Mouse (Mus musculus) MEL (cell line): ENCODE measurements at regions not wholly inside any gene's neighbourhood (a gene's known extent, or its start where the extent isn't known, plus 50 kb on each side); places are given as distances from the start of the nearest gene placed in this dataset.

Source experiments
- CTCF ChIP-seq, 3 experiments: IDR thresholded peaks in 2 of 3; conservative IDR thresholded peaks in 1 of 3; 2 replicates each; pipeline ENCODE4 v1.5.1; 2011 to 2012; ENCODE audit warnings: low read length in 3 of 3, low read depth in 2 of 3, mild to moderate bottlenecking in 2 of 3, improper control_type of control experiment in 1 of 3, inconsistent platforms in 1 of 3, mixed read lengths in 1 of 3, moderate library complexity in 1 of 3; ENCODE audit not compliant: control insufficient read depth in 1 of 3, insufficient read depth in 1 of 3, poor library complexity in 1 of 3, severe bottlenecking in 1 of 3
- EP300 ChIP-seq, 2 experiments: IDR thresholded peaks; 2 replicates each; pipeline ENCODE4 v1.6.1; 2011; ENCODE audit warnings: improper control_type of control experiment in 2 of 2, low read length in 2 of 2, low read depth in 1 of 2, mild to moderate bottlenecking in 1 of 2
- MAFK ChIP-seq: IDR thresholded peaks from 2 replicates; pipeline ENCODE4 v1.6.1; 2011; ENCODE audit warnings: low read depth, mild to moderate bottlenecking, low read length, improper control_type of control experiment, borderline replicate concordance
- MAZ ChIP-seq: IDR thresholded peaks from 2 replicates; pipeline ENCODE4 v1.6.1; 2012; ENCODE audit warnings: low read depth, mild to moderate bottlenecking, inconsistent platforms, low read length, improper control_type of control experiment
- POLR2A ChIP-seq, 2 experiments: IDR thresholded peaks; 2 replicates each; pipeline ENCODE4 v1.6.1; 2011 to 2012; ENCODE audit warnings: low read length in 2 of 2, mild to moderate bottlenecking in 2 of 2, control low read depth in 1 of 2, improper control_type of control experiment in 1 of 2, low read depth in 1 of 2, moderate library complexity in 1 of 2; ENCODE audit not compliant: control insufficient read depth in 1 of 2, insufficient read depth in 1 of 2, poor library complexity in 1 of 2
- USF2 ChIP-seq, 2 experiments: IDR thresholded peaks; 2 replicates each; pipeline ENCODE4 v1.6.1; 2011 to 2012; ENCODE audit warnings: improper control_type of control experiment in 2 of 2, low read length in 2 of 2, borderline replicate concordance in 1 of 2, inconsistent platforms in 1 of 2, low read depth in 1 of 2, mild to moderate bottlenecking in 1 of 2; ENCODE audit not compliant: insufficient read depth in 1 of 2

DNA sequence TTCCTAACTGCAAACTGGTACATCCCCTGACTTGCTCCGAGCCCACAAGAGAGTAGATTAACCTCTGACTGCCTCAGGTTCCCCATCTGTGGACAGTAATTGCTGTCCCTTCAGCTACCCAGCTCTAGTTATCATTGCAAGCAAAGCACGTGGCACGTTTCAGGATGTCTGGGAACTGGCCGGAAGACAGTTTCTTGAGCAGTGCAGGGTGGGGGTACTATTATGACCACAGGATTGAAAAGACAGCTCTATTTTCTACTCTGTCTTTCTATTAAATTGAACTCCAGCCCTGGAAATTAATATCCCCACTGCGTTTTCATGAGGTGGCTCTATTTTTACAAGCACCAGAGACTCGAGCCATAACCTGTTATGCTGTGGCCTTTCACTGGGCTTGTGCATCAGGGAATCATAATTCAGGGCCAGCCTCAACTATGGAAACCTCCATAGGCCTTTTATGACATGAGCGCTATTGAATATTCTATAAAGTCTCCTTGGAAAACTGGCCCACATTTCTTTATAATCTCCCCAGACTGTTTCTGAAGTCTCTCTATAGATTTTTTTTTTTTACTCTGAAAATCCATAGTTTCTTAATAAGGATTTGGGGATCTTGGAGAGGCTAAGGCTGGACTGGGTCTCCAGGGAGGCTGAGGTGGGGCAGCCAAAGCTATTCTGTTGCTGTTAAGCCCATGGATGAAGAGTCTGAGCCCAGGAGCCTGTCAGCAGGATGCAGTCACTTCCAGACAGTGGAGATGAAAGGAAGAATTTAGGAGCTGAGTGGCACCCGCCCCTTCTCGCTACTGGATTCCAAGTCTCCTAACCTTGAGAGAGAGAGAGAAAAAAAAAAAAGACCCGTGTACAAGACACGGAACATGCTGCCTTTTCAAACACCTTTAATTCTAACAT is 212.4 kb upstream of the Apob start:
- TF ChIP-seq POLR2A (IDR thresholded peaks at IDR 0.05; ENCODE audit: control insufficient read depth in 1 of 2, insufficient read depth in 1 of 2, low read depth in 1 of 2, low read length in 2 of 2, poor library complexity in 1 of 2) (no peak), USF2 (IDR thresholded peaks at IDR 0.05; ENCODE audit: borderline replicate concordance in 1 of 2, insufficient read depth in 1 of 2, low read depth in 1 of 2, low read length in 2 of 2) (no peak), EP300 (IDR thresholded peaks at IDR 0.05; ENCODE audit: low read depth in 1 of 2, low read length in 2 of 2) (no peak), MAFK (no peak), MAZ (no peak), CTCF (IDR thresholded peaks at IDR 0.05 in 2 of 3, conservative IDR thresholded peaks at IDR 0.05 in 1 of 3; ENCODE audit: control insufficient read depth in 1 of 3, insufficient read depth in 1 of 3, low read depth in 2 of 3, low read length in 3 of 3, poor library complexity in 1 of 3, severe bottlenecking in 1 of 3) (no peak)
